Mouse (Mus musculus) retina, postnatal 7 days (tissue): ENCODE measurements around the gene Gvin1.
"Not testable (repeated sequence)": the region's sequence is repeated elsewhere in the genome, so short reads cannot be mapped to it uniquely, and the experiment has no call there.

Experiments
- DNase-seq: peaks from one replicate; pipeline ENCODE4 v3.0.0-alpha.2; 2012; ENCODE audit warnings: low read depth, low spot score

Gvin1 gene

DNA sequence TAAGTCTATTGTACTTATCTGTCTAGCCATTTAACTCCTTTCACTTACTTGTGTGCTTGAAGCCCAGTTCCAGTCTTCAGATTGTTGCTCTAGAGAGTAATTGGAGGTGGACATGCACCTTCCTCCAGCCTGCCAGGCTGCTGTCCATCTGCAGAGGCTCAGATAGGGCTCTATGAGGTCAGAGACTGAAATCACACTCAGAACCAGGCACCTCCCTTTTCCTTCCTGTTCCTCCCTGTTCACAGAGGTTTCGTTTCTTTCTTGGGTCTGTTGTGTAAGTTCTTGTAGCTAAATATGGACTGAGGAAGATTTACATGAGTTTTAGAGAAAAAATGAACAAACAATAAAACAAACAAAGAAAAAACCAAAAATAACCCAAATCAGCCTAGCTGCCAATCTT, at the start of gene Gvin1:
Gvin1 (minus strand) TSS at position 150 of the 400 bp plus-strand sequence.
- DNase-seq: not testable (repeated sequence)

DNA sequence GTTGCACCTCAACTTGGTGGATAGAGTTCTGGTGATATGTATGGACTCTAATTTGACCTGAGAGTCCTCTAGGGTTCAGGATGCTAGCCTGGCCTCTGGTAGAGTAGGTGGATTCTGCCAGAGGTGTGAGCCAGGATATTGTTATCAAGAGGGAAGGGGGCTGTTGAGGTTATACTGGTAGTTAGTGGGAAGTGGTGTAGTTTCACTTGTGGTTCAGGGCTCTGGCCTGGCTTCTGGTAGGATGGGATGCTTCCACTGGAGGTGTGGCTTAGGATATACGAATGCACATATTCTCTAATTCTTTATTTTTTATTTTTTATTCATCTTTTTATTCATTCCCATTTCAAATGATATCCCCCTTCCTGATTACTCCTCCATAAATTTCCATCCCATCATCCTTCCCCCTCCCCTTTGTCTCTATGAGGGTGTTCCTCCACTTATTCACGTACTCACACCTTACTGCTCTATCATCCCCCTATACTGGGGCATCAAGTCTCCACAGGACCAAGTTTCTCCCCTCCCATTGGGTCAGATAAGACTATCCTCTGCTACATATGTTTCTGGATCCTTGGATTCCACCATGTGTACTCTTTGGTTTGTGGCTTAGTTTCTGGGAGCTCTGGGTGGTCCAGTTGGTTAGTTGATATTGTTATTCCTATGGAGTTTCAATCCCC, 36.9 kb upstream of the Gvin1 start:
- DNase-seq: no peak

GRCm38 (mm10) chr7:106248922-106249321, 33.8 kb upstream of the Gvin1 start:
- DNase-seq: no peak

GRCm38 (mm10) chr7:106248245-106248644, 33.1 kb upstream of the Gvin1 start:
- DNase-seq: no peak

- DNase-seq: no peak
These were observed 30.5 kb upstream of the Gvin1 start for GRCm38 (mm10) chr7:106245601-106246000.

DNA sequence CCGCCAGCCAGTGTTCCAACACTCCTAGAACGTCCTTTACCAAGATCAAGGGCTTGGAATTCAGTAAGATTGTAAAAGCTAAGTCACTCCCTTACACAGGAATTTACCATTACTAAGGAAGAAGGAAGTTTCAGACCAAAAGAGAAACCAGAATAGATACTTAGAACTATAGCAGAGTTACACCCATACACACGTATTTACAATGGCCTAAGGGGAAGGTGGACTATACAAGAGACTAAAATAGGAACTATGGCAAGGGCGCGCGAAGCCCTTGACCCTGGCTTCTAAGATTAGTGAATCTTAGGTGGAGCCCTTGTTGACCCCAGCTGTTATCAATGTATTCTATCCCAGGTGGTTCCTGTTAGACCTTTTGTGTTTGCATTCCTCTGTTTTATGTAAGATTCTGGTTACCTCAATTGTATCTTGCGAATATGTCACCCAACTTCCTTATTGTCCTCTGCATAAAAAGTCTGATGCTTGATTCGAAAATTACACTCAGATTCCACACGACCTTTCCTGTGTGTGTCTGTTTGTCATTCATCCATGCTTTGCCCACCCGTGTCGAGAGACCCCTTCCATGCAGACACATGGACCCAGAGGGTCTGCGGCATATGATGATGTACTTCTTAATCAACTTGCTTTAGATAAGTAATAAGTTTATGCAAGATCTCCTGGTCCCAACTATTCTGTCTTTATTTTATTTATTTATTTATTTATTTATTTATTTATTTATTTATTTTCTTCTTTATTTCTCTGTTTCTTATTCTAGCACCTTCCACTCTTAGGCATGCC, 25.6 kb upstream of the Gvin1 start:
- DNase-seq: not testable (repeated sequence)

DNA sequence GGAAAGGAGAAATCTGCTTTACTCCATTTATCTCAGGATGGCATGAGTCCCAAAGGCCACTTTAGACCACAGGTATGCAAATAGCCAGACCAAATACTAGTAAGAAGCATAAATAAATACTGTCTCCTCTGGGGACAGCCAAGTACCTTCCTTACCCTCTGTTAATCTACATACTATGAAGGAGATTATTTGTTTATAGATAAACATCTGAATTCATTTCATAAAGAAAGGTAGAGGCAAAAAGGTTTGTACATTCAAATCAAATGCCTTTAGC, 22.0 kb upstream of the Gvin1 start:
- no peak for DNase-seq

DNA sequence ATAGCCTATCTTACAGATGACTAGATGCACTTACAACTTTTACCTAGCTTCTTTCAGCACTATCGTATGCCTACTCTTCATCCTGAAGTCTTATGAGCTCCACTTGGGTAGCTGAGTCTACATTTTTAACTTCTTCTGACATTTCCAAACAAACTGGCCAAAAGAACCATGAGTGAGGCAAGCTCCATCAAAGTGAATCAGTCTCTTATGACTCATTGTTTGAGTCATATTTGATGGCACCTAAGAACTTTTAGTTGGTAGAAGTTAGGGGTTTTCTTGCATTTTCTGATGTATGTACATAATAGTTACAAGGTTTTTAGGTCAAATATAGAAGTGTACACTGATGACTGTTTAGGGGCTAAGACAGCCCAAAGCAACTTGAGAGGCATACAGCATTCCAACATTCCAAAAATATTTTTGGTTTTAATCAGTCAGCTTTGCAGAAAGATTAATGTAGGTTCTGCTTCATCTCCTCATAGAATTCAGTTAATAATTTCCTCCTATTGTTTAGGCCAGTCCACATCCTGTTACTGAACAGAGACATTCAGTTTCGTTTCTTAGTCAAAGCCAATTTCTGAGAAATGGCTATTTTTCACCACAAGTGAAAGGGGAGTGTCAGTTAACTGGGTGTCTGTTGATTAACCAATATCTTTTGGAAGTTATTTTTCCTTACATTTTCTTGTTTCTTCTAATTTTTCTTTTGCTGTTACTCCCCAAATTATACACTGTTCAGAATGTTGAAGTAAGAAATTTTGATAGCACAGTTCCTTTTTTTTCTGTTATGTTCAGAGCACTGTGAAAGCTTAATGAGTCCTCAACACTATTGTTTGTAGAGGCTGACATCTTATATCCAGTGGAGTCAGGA, 21.4 kb upstream of the Gvin1 start:
- DNase-seq: no peak

DNA sequence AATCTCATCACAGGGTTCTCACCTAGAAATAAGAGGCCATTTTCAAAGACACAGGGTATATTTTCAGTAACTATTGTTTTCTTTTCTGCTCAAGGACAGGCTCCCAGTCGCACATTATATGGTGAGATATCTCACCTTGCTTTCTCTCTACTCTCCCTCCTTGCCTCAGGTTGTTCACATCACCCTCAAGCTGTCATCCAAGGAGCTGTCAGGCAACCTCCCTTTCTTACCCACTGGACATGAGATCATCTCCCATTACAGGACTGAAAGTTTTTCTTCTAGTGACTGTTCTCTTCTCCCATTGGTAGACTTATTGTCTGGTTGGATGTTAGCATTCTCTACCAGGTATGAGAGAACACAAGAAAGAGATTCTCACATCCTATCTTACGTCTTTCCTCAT, 20.5 kb upstream of the Gvin1 start:
- DNase-seq: no peak

GRCm38 (mm10) chr7:106215910-106216309, 784 bp upstream of the Gvin1 start:
- not testable (repeated sequence) for DNase-seq

DNA sequence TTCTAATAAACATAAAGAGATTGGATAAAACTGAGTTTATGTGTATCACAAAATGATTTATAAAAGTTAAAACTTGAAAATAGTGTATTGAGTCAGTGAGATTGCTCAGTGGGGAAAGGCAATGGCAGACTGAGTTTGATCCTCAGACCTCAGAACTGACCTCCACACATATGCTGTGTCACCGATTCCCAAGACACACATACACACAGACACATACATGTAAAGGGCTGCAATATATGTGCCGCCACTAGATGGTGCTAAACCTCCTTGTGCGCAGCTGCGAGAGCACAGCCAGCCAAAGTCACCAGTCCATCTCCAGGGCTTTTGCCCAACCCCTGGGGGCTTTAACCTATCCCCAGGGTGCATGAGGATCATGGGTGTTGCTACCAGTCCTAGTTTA, 1.4 kb downstream of the Gvin1 start:
- not testable (repeated sequence) for DNase-seq

GRCm38 (mm10) chr7:106206630-106207029, 8.5 kb downstream of the Gvin1 start:
- not testable (repeated sequence) for DNase-seq

GRCm38 (mm10) chr7:106177065-106177464, 38.1 kb downstream of the Gvin1 start:
- not testable (repeated sequence) for DNase-seq

DNA sequence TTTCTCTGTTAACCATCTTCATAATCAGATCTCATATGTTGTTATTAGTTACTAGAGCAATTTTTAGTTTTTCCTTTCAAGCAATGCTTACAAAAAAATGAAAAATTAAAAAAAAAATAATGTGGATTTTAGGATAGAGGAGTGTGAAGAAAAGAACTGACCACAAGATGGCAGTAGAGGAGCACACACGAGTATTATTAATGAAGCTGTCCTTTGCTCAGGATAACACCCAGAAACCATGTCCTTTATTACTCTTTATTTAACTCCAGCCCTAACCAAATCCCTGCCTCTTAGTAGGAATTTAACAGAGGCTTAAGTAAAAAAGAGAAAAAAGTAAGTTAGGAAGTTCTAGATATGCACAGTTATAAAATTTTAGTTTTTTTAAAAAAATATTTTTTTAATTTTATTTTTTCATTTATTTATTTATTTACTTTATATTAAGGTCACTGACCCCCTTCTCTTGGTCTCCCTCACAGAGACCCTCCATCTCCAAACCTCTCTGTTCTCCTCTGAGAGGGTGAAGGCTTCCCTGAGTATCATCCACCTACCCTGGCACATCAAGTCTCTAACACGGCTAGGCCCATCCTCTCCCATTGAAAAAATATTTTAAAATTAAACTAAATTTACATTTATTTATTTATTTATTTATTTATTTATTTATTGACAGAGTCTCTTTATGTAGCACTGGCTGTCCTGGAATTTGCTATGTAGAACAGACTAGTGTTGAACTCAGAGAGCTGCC, 69.9 kb downstream of the Gvin1 start:
- DNase-seq: not testable (repeated sequence)

DNA sequence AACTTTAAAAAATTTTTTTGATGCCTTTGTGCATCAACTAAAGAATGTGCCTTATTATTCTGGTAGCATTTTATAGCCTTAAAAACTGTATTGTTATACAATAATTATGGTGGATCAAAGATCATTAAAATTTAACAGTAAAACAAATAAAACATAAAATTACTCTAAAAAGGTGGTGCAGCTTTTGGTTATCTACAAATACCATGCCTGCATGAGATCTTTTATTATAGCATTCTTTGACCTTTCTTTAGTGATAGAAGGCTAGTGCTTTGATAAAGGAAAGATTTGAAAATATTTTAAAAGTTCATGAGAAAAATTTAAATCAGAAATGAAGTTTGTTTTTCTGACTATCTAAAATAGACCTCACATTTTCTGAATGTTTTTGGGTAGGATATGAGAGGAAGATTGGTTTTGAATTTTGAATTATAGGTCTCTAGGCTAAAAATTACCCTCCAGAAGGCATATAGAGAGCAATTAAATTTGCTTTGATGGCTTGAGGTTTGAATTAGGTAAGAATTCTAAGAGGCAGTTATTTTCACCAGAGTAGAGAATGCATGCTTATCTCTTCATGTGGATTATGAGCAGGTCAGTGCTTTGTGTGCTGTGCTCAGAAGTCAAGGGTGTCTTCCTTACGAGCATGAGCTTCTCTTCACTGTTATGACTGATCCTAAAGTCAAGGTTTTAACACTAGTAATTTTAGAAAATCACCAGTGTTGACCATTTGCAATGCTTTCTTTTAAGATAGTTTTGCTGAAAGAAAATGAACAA, 73.8 kb downstream of the Gvin1 start:
- not testable (repeated sequence) for DNase-seq

- not testable (repeated sequence) for DNase-seq
These were observed 97.8 kb downstream of the Gvin1 start for GRCm38 (mm10) chr7:106117090-106117948.
